Mouse (Mus musculus) forebrain, embryonic 15.5 days (tissue): Measurements from ENCODE around the gene 2310039H08Rik. TPM values are rescaled to one million over a fixed set of nuclear protein-coding genes. Genes with fewer than 3 reads are reported as not detected.
"Not testable (repeated sequence)": the region's sequence is repeated elsewhere in the genome, so short reads cannot be mapped to it uniquely, and the experiment has no call there.

ENCODE experiments used
- ATAC-seq: fragments of 200-750 bp; cut with Nextera tagmentation; replicated peaks from 2 replicates; pipeline ENCODE4 v1.8.0; 2017; ENCODE audit warnings: mild to moderate bottlenecking, moderate TSS enrichment, moderate library complexity
- H3K27ac ChIP-seq: fragments of 300-500 bp; sonication (generic); replicated peaks from 2 replicates; pipeline ENCODE4 v1.5.1; 2015; ENCODE audit warnings: mild to moderate bottlenecking, inconsistent platforms
- H3K27me3 ChIP-seq: fragments of 300-500 bp; sonication (generic); 2 replicates; pipeline ENCODE4 v1.6.1; 2015; ENCODE audit warnings: inconsistent platforms
- H3K36me3 ChIP-seq: fragments of 300-500 bp; sonication (generic); 2 replicates; pipeline ENCODE4 v1.6.1; 2015; ENCODE audit warnings: mild to moderate bottlenecking, inconsistent platforms
- H3K4me1 ChIP-seq: fragments of 300-500 bp; sonication (generic); 2 replicates; pipeline ENCODE4 v1.6.1; 2015; ENCODE audit warnings: inconsistent platforms
- H3K4me2 ChIP-seq: fragments of 300-500 bp; sonication (generic); replicated peaks from 2 replicates; pipeline ENCODE4 v1.6.1; 2015; ENCODE audit warnings: mild to moderate bottlenecking, inconsistent platforms
- H3K4me3 ChIP-seq: fragments of 300-500 bp; sonication (generic); 2 replicates; pipeline ENCODE4 v1.5.1; 2015; ENCODE audit warnings: mild to moderate bottlenecking, inconsistent platforms
- H3K9ac ChIP-seq: fragments of 300-500 bp; sonication (generic); replicated peaks from 2 replicates; pipeline ENCODE4 v1.6.1; 2015; ENCODE audit warnings: mild to moderate bottlenecking, inconsistent platforms
- H3K9me3 ChIP-seq: fragments of 300-500 bp; sonication (generic); 2 replicates; pipeline ENCODE4 v1.6.1; 2016; ENCODE audit warnings: inconsistent platforms
- WGBS: fragments of 180-500 bp; shearing (Covaris S2); methylation state at CpG from one replicate; pipeline ENCODE4 v1.1.7; 2015; ENCODE audit warnings: mixed read lengths; 5-methylcytosine and 5-hydroxymethylcytosine counted together
- polyA plus RNA-seq: library from polyadenylated mRNA; unstranded; fragments of >200 nt; fragmentation: Nextera tagmentation; extraction: Ambion mirVana; gene quantifications from 2 replicates; pipeline ENCODE4 v1.2.1, GENCODE M21; 2015

The 2310039H08Rik gene
- polyA plus RNA-seq, 1 experiment from 2014 or later: 56.0 TPM

GRCm38 (mm10) chr17:46786952-46787351 is 14.5 kb downstream of the 2310039H08Rik start:
- Histone ChIP-seq H3K36me3 (no peaks in the 10 kb centered on the region), H3K4me2 (no peak overlapping the region), H3K9ac (no peak overlapping the region), H3K4me3 (no peak overlapping the region), H3K27me3 (no peaks in the 10 kb centered on the region), H3K9me3 (no peaks in the 10 kb centered on the region), H3K4me1 (no peaks in the 10 kb centered on the region), H3K27ac (no peak overlapping the region)
- 92% methylated on average over 5 of the region's 5 CpGs for WGBS
- no peak for ATAC-seq

- not testable (repeated sequence) for H3K4me3 ChIP-seq, ATAC-seq, H3K9ac ChIP-seq, H3K27me3 ChIP-seq, H3K27ac ChIP-seq, H3K9me3 ChIP-seq, H3K4me1 ChIP-seq, H3K4me2 ChIP-seq, H3K36me3 ChIP-seq
- 51% methylated on average over 2 of the region's 2 CpGs for WGBS
These were observed 15.5 kb downstream of the 2310039H08Rik start for GRCm38 (mm10) chr17:46787974-46788373.

- WGBS: 81% methylated on average over 2 of the region's 2 CpGs
These were observed 20.5 kb downstream of the 2310039H08Rik start for GRCm38 (mm10) chr17:46792963-46793362.

GRCm38 (mm10) chr17:46796743-46797142 is 24.3 kb downstream of the 2310039H08Rik start:
- Histone ChIP-seq H3K4me1 (no peaks in the 10 kb centered on the region), H3K9me3 (no peaks in the 10 kb centered on the region), H3K36me3 (peaks cover 35% of the 10 kb centered on the region), H3K4me2 (no peak overlapping the region), H3K27me3 (no peaks in the 10 kb centered on the region), H3K4me3 (no peak overlapping the region), H3K27ac (no peak overlapping the region), H3K9ac (no peak overlapping the region)
- 79% methylated on average over 4 of the region's 4 CpGs for WGBS
- ATAC-seq: no peak

More at GRCm38 (mm10) chr17:46792963-46793362, 20.5 kb downstream of the 2310039H08Rik start:
- no peaks in the 10 kb centered on the region for H3K36me3 ChIP-seq
- H3K27ac ChIP-seq: no peak overlapping the region
- no peaks in the 10 kb centered on the region for H3K4me1 ChIP-seq
- no peak overlapping the region for H3K4me2 ChIP-seq
- H3K27me3 ChIP-seq: no peaks in the 10 kb centered on the region
- no peak overlapping the region for H3K9ac ChIP-seq
- H3K9me3 ChIP-seq: no peaks in the 10 kb centered on the region
- no peak overlapping the region for H3K4me3 ChIP-seq
- no peak for ATAC-seq

- Histone ChIP-seq H3K27me3 (no peaks in the 10 kb centered on the region), H3K9ac (no peak overlapping the region), H3K4me1 (no peaks in the 10 kb centered on the region), H3K36me3 (peaks cover 39% of the 10 kb centered on the region), H3K27ac (no peak overlapping the region), H3K4me2 (no peak overlapping the region), H3K4me3 (no peak overlapping the region), H3K9me3 (no peaks in the 10 kb centered on the region)
- ATAC-seq: no peak
- WGBS: 36% methylated on average over 8 of the region's 8 CpGs
These were observed 25.0 kb downstream of the 2310039H08Rik start for GRCm38 (mm10) chr17:46797386-46797785.

GRCm38 (mm10) chr17:46799680-46800079 is 27.2 kb downstream of the 2310039H08Rik start:
- Histone ChIP-seq H3K4me2 (no peak overlapping the region), H3K36me3 (peaks cover 42% of the 10 kb centered on the region), H3K4me1 (no peaks in the 10 kb centered on the region), H3K4me3 (no peak overlapping the region), H3K9me3 (no peaks in the 10 kb centered on the region), H3K27me3 (no peaks in the 10 kb centered on the region), H3K27ac (no peak overlapping the region), H3K9ac (no peak overlapping the region)
- WGBS: 82% methylated on average over 10 of the region's 10 CpGs
- ATAC-seq: no peak

GRCm38 (mm10) chr17:46801761-46802160 is 29.3 kb downstream of the 2310039H08Rik start:
- H3K27me3 ChIP-seq: no peaks in the 10 kb centered on the region
- H3K4me3 ChIP-seq: no peak overlapping the region
- WGBS: 85% methylated on average over 6 of the region's 6 CpGs

GRCm38 (mm10) chr17:46808376-46808775 is 35.9 kb downstream of the 2310039H08Rik start:
- H3K4me1 ChIP-seq: no peaks in the 10 kb centered on the region
- H3K27me3 ChIP-seq: no peaks in the 10 kb centered on the region
- no peak overlapping the region for H3K27ac ChIP-seq
- H3K4me2 ChIP-seq: no peak overlapping the region
- no peak overlapping the region for H3K4me3 ChIP-seq
- ATAC-seq: no peak
- H3K36me3 ChIP-seq: peaks cover 65% of the 10 kb centered on the region
- H3K9ac ChIP-seq: no peak overlapping the region
- WGBS: 90% methylated on average over 10 of the region's 10 CpGs
- H3K9me3 ChIP-seq: no peaks in the 10 kb centered on the region

More at GRCm38 (mm10) chr17:46801761-46802160, 29.3 kb downstream of the 2310039H08Rik start:
- Histone ChIP-seq H3K4me1 (no peaks in the 10 kb centered on the region), H3K9ac (no peak overlapping the region), H3K36me3 (peaks cover 57% of the 10 kb centered on the region), H3K4me2 (no peak overlapping the region), H3K9me3 (no peaks in the 10 kb centered on the region), H3K27ac (no peak overlapping the region)
- ATAC-seq: no peak

- whole genome bisulfite sequencing: 81% methylated on average over 6 of the region's 6 CpGs
- H3K4me1 ChIP-seq: no peaks in the 10 kb centered on the region
- no peak overlapping the region for H3K4me3 ChIP-seq
- no peaks in the 10 kb centered on the region for H3K27me3 ChIP-seq
- H3K36me3 ChIP-seq: peaks cover 65% of the 10 kb centered on the region
- H3K9ac ChIP-seq: no peak overlapping the region
- H3K27ac ChIP-seq: no peak overlapping the region
- no peak overlapping the region for H3K4me2 ChIP-seq
- H3K9me3 ChIP-seq: no peaks in the 10 kb centered on the region
- no peak for ATAC-seq
These were observed 36.8 kb downstream of the 2310039H08Rik start for GRCm38 (mm10) chr17:46809131-46809830.

GRCm38 (mm10) chr17:46810672-46811071 is 38.2 kb downstream of the 2310039H08Rik start:
- H3K27ac ChIP-seq: no peak overlapping the region
- no peak for ATAC-seq
- H3K4me3 ChIP-seq: no peak overlapping the region
- WGBS: 89% methylated on average over 3 of the region's 3 CpGs
- no peak overlapping the region for H3K4me2 ChIP-seq
- no peaks in the 10 kb centered on the region for H3K27me3 ChIP-seq
- no peaks in the 10 kb centered on the region for H3K9me3 ChIP-seq
- no peaks in the 10 kb centered on the region for H3K4me1 ChIP-seq
- no peak overlapping the region for H3K9ac ChIP-seq
- peaks cover 61% of the 10 kb centered on the region for H3K36me3 ChIP-seq

- Histone ChIP-seq H3K36me3 (peaks cover 44% of the 10 kb centered on the region), H3K4me2 (no peak overlapping the region), H3K9ac (no peak overlapping the region), H3K27ac (no peak overlapping the region), H3K27me3 (no peaks in the 10 kb centered on the region), H3K4me3 (no peak overlapping the region), H3K9me3 (no peaks in the 10 kb centered on the region), H3K4me1 (no peaks in the 10 kb centered on the region)
- WGBS: 83% methylated on average over 1 of the region's 1 CpGs
- no peak for ATAC-seq
These were observed 40.0 kb downstream of the 2310039H08Rik start for GRCm38 (mm10) chr17:46812442-46812841.

- Histone ChIP-seq H3K4me1 (no peaks in the 10 kb centered on the region), H3K27ac (no peak overlapping the region), H3K4me3 (no peak overlapping the region), H3K4me2 (no peak overlapping the region), H3K9me3 (no peaks in the 10 kb centered on the region), H3K9ac (no peak overlapping the region), H3K36me3 (peaks cover 38% of the 10 kb centered on the region), H3K27me3 (no peaks in the 10 kb centered on the region)
- no peak for ATAC-seq
- WGBS: 88% methylated on average over 8 of the region's 8 CpGs
These were observed 41.2 kb downstream of the 2310039H08Rik start for GRCm38 (mm10) chr17:46813637-46814036.

- no peak overlapping the region for H3K9ac ChIP-seq
- ATAC-seq: no peak
- H3K4me3 ChIP-seq: no peak overlapping the region
- no peaks in the 10 kb centered on the region for H3K27me3 ChIP-seq
- peaks cover 30% of the 10 kb centered on the region for H3K36me3 ChIP-seq
- no peak overlapping the region for H3K27ac ChIP-seq
- WGBS: 90% methylated on average over 6 of the region's 6 CpGs
- H3K9me3 ChIP-seq: no peaks in the 10 kb centered on the region
- H3K4me1 ChIP-seq: no peaks in the 10 kb centered on the region
- no peak overlapping the region for H3K4me2 ChIP-seq
These were observed 42.1 kb downstream of the 2310039H08Rik start for GRCm38 (mm10) chr17:46814497-46814896.
